Mouse (Mus musculus) olfactory bulb, adult 2 months (tissue): ENCODE measurements around the gene Ldb2. TPM values are rescaled to one million over a fixed set of nuclear protein-coding genes. Genes with fewer than 3 reads are reported as not detected.

Experiments used
- H3K27ac ChIP-seq: fragments of 200-500 bp; 2 replicates; pipeline ENCODE4 v1.5.1; 2012; ENCODE audit warnings: low read depth, low read length; ENCODE audit not compliant: insufficient read depth
- H3K4me1 ChIP-seq: fragments of 200-500 bp; 2 replicates; pipeline ENCODE4 v1.6.1; 2012; ENCODE audit warnings: low read length; ENCODE audit not compliant: control insufficient read depth, insufficient read depth
- H3K4me3 ChIP-seq: fragments of 200-500 bp; 2 replicates; pipeline ENCODE4 v1.5.1; 2012; ENCODE audit warnings: mild to moderate bottlenecking, low read depth, low read length, moderate library complexity; ENCODE audit not compliant: insufficient read depth
- CTCF ChIP-seq: fragments of 200-500 bp; IDR thresholded peaks from 2 replicates; pipeline ENCODE4 v1.5.1; 2012; ENCODE audit warnings: low read depth, mild to moderate bottlenecking, low read length, moderate library complexity; ENCODE audit not compliant: insufficient read depth
- POLR2A ChIP-seq: fragments of 200-500 bp; IDR thresholded peaks from 2 replicates; pipeline ENCODE4 v1.6.1; 2012; ENCODE audit warnings: mild to moderate bottlenecking, low read depth, low read length, moderate library complexity; ENCODE audit not compliant: insufficient read depth
- WGBS: fragments of 180-500 bp; shearing (Covaris S2); methylation state at CpG from one replicate; pipeline ENCODE4 v1.1.7; 2018; 5-methylcytosine and 5-hydroxymethylcytosine counted together
- polyA plus RNA-seq: library from polyadenylated mRNA; stranded (reverse); fragments of >200 nt; gene quantifications from 2 replicates; pipeline ENCODE4 v1.2.4, GENCODE M21; 2012; ENCODE audit warnings: low replicate concordance; ENCODE audit not compliant: missing spikeins, insufficient read depth, insufficient read length

Ldb2 gene
- polyA plus RNA-seq, 1 experiment, result not detected

- no peak overlapping the region for H3K4me3 ChIP-seq
- 93% methylated on average over 3 of the region's 3 CpGs for WGBS
- TF ChIP-seq POLR2A, result no peak
- TF ChIP-seq CTCF, result no peak
- H3K27ac ChIP-seq, result no peak overlapping the region
- H3K4me1 ChIP-seq, result no peaks in the 10 kb centered on the region
These were observed 91.5 kb downstream of the Ldb2 start for GRCm38 (mm10) chr5:44707946-44708345.

GRCm38 (mm10) chr5:44706997-44707698 lies 92.3 kb downstream of the Ldb2 start:
- Histone ChIP-seq H3K27ac (no peak overlapping the region), H3K4me3 (no peak overlapping the region), H3K4me1 (no peaks in the 10 kb centered on the region)
- WGBS, result 60% methylated on average over 6 of the region's 6 CpGs
- TF ChIP-seq POLR2A, result no peak
- TF ChIP-seq CTCF, result no peak

GRCm38 (mm10) chr5:44697993-44698392 lies 101.5 kb downstream of the Ldb2 start:
- no peak for TF ChIP-seq POLR2A
- no peak for TF ChIP-seq CTCF
- H3K4me1 ChIP-seq, result peaks cover 3% of the 10 kb centered on the region
- WGBS, result 74% methylated on average over 3 of the region's 3 CpGs
- H3K4me3 ChIP-seq, result no peak overlapping the region
- no peak overlapping the region for H3K27ac ChIP-seq

DNA sequence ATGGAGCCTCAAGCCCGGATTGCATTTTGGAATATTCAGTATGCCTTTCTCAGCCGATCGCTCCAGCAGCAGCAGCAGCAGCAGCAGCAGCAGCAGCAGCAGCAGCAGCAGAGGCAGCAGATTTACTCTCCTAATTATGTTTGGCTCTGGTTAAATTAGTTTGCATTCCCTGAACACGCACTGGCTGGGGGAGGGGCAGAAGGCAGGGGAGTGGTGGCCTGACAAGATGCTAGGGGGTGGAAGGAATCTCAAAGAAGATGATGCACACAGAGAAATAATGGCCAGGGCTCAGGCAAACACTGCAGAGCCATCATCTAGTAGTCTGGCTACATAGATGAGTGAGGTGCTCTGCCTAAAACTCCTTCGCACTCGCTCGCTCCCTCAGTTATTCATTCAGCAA lies 102.9 kb downstream of the Ldb2 start:
- no peak for TF ChIP-seq CTCF
- no peak for TF ChIP-seq POLR2A
- 55% methylated on average over 7 of the region's 7 CpGs for WGBS
- no peak overlapping the region for H3K27ac ChIP-seq

GRCm38 (mm10) chr5:44693674-44694073 lies 105.8 kb downstream of the Ldb2 start:
- no peak overlapping the region for H3K4me3 ChIP-seq
- WGBS, result 60% methylated on average over 5 of the region's 5 CpGs
- peaks cover 6% of the 10 kb centered on the region for H3K4me1 ChIP-seq
- TF ChIP-seq CTCF (no peak), POLR2A (no peak)
- no peak overlapping the region for H3K27ac ChIP-seq

More for the DNA sequence above, 102.9 kb downstream of the Ldb2 start:
- Histone ChIP-seq H3K4me3 (no peak overlapping the region), H3K4me1 (peaks cover 3% of the 10 kb centered on the region)

GRCm38 (mm10) chr5:44686344-44686743 lies 113.1 kb downstream of the Ldb2 start:
- Histone ChIP-seq H3K27ac (no peak overlapping the region), H3K4me1 (peaks cover 3% of the 10 kb centered on the region; the same call in 1 of the 2 replicates), H3K4me3 (no peak overlapping the region)
- 87% methylated on average over 6 of the region's 6 CpGs for WGBS
- TF ChIP-seq POLR2A, result no peak
- no peak for TF ChIP-seq CTCF

GRCm38 (mm10) chr5:44681054-44681638 lies 118.3 kb downstream of the Ldb2 start:
- Histone ChIP-seq H3K4me1 (no peaks in the 10 kb centered on the region), H3K27ac (no peak overlapping the region), H3K4me3 (no peak overlapping the region)
- 79% methylated on average over 3 of the region's 3 CpGs for WGBS
- TF ChIP-seq POLR2A (no peak), CTCF (no peak)

- H3K27ac ChIP-seq, result no peak overlapping the region
- 88% methylated on average over 5 of the region's 5 CpGs for WGBS
- H3K4me1 ChIP-seq, result no peaks in the 10 kb centered on the region
- no peak overlapping the region for H3K4me3 ChIP-seq
- no peak for TF ChIP-seq POLR2A
- no peak for TF ChIP-seq CTCF
These were observed 121.7 kb downstream of the Ldb2 start for GRCm38 (mm10) chr5:44677814-44678213.

DNA sequence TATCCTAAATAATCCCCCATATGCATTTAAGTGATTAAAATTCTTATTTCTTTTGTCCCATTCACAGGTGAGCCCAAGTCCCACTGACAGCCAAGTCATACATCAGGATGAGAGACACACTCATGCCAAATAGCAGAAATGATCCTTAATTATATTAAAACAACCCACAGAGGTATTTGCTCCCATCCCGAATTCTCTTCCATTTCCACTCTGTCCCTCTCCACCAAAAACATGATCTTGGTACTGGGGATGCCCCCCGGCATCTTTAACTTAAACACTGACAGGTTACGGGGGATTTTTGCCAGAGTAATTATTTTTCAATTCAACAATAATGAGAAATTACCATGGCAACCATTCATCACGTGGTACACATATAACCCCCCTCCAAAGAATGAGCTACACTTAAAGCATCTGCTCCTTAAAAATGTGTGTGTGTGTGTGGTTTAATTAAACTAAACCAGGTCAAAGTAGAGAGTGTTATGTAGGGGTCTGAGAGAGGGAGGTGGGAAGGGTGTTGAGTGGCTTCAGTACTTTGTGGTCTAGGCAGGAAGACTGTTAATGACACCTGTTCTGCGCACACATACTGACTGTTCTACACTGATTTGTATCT lies 123.2 kb downstream of the Ldb2 start:
- Histone ChIP-seq H3K4me3 (no peak overlapping the region), H3K27ac (no peak overlapping the region), H3K4me1 (no peaks in the 10 kb centered on the region)
- TF ChIP-seq CTCF, result no peak
- WGBS, result 74% methylated on average over 5 of the region's 5 CpGs
